Mouse (Mus musculus) brain, embryonic 14.5 days (tissue): Measurements from ENCODE around the gene BC147527.
"Not testable (repeated sequence)": the region's sequence is repeated elsewhere in the genome, so short reads cannot be mapped to it uniquely, and the experiment has no call there.

ENCODE experiments used
- CTCF ChIP-seq: fragments of 200-500 bp; IDR thresholded peaks from 2 replicates; pipeline ENCODE4 v1.5.1; 2012; ENCODE audit warnings: inconsistent platforms, mild to moderate bottlenecking, moderate library complexity, borderline replicate concordance; ENCODE audit not compliant: insufficient read depth, insufficient read length; ENCODE audit errors: extremely low read depth
- POLR2A ChIP-seq: fragments of 200-500 bp; IDR thresholded peaks from 2 replicates; pipeline ENCODE4 v1.6.1; 2012; ENCODE audit warnings: mild to moderate bottlenecking, inconsistent platforms, borderline replicate concordance; ENCODE audit not compliant: poor library complexity, insufficient read depth, insufficient read length, severe bottlenecking; ENCODE audit errors: extremely low read depth

DNA sequence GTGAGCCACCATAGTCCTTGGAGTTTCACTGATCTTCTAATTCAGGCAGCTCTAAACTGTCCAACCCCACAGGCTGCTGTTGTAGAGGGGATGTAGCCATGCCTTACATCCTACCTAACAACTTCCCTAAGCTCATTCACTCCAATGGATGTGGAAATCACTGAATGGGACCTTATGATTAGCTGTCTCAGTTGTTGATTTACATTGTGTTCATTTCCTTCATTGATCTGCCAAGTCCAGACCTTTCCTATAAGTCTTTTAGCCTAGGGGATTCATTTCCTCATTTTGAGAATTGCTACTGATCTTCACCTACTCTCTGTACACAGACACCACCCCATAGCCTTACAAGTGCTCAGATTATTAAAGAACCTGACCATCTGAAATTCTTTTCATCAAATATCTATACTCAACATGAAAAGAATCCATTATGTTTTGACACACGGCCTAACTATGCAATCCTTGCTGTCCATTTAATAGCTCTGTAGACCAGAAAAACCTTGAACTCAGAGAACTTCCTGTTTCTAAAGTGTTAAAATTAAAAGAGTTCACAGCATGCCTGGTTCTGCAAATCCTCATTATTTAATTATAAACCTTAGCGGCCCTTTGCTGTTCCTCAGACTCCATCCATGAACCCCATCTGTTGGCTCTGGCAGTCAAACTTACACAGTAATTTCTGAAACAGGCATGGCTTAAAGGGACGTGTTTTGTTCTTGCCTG, 48.8 kb upstream of the BC147527 start:
- TF ChIP-seq CTCF, POLR2A: not testable (repeated sequence)
